Mouse (Mus musculus): ENCODE measurements around the gene Nfe2l1. TPM values are rescaled to one million over a fixed set of nuclear protein-coding genes. Genes with fewer than 3 reads are reported as not detected.

The Nfe2l1 gene
- polyA plus RNA-seq, 1 experiment from 2014 or later, result 62.5 TPM

- H3K36me3 ChIP-seq, result no peaks in the 10 kb centered on the region
- no peak overlapping the region for H3K4me2 ChIP-seq
- WGBS, result 56% methylated on average over 3 of the region's 3 CpGs
- ATAC-seq (ENCODE audit: borderline replicate concordance, extremely low read depth, low FRiP score, low TSS enrichment), result no peak
- no peak overlapping the region for H3K27ac ChIP-seq
- H3K9ac ChIP-seq, result no peak overlapping the region
- no peaks in the 10 kb centered on the region for H3K9me3 ChIP-seq
- no peaks in the 10 kb centered on the region; the same call in 1 of the 2 replicates for H3K4me1 ChIP-seq
- H3K27me3 ChIP-seq, result 0 out of 2 replicates have a peak, but pooled peaks cover 3% of the 10 kb centered on the region
- no peak overlapping the region for H3K4me3 ChIP-seq
These were observed 13.9 kb upstream of the Nfe2l1 start for GRCm38 (mm10) chr11:96843627-96844026.

- Histone ChIP-seq H3K36me3 (no peaks in the 10 kb centered on the region), H3K9me3 (no peaks in the 10 kb centered on the region), H3K9ac (no peak overlapping the region), H3K27ac (no peak overlapping the region), H3K27me3 (0 out of 2 replicates have a peak, but pooled peaks cover 3% of the 10 kb centered on the region), H3K4me2 (no peak overlapping the region), H3K4me1 (no peaks in the 10 kb centered on the region), H3K4me3 (no peak overlapping the region)
- ATAC-seq (ENCODE audit: borderline replicate concordance, extremely low read depth, low FRiP score, low TSS enrichment), result no peak
- 36% methylated on average over 8 of the region's 8 CpGs for WGBS
These were observed 10.5 kb upstream of the Nfe2l1 start for GRCm38 (mm10) chr11:96840290-96840689.

- Histone ChIP-seq H3K9ac (no peak overlapping the region), H3K27me3 (0 out of 2 replicates have a peak, but pooled peaks cover 3% of the 10 kb centered on the region), H3K27ac (no peak overlapping the region), H3K4me1 (no peaks in the 10 kb centered on the region), H3K4me2 (no peak overlapping the region), H3K36me3 (no peaks in the 10 kb centered on the region), H3K9me3 (no peaks in the 10 kb centered on the region), H3K4me3 (no peak overlapping the region)
- WGBS, result 65% methylated on average over 3 of the region's 3 CpGs
- no peak for ATAC-seq (ENCODE audit: borderline replicate concordance, extremely low read depth, low FRiP score, low TSS enrichment)
These were observed 10.1 kb upstream of the Nfe2l1 start for GRCm38 (mm10) chr11:96839877-96840276.

GRCm38 (mm10) chr11:96839428-96839827, 9.7 kb upstream of the Nfe2l1 start:
- no peak overlapping the region for H3K4me3 ChIP-seq
- no peak for ATAC-seq (ENCODE audit: borderline replicate concordance, extremely low read depth, low FRiP score, low TSS enrichment)
- 0 out of 2 replicates have a peak, but pooled peaks cover 3% of the 10 kb centered on the region for H3K27me3 ChIP-seq
- H3K4me1 ChIP-seq, result no peaks in the 10 kb centered on the region
- no peak overlapping the region for H3K9ac ChIP-seq
- H3K9me3 ChIP-seq, result no peaks in the 10 kb centered on the region
- WGBS, result 80% methylated on average over 7 of the region's 7 CpGs
- no peak overlapping the region for H3K27ac ChIP-seq
- no peak overlapping the region for H3K4me2 ChIP-seq
- H3K36me3 ChIP-seq, result no peaks in the 10 kb centered on the region

GRCm38 (mm10) chr11:96838341-96838740, 8.6 kb upstream of the Nfe2l1 start:
- H3K9me3 ChIP-seq, result no peaks in the 10 kb centered on the region
- H3K4me2 ChIP-seq, result no peak overlapping the region
- H3K27ac ChIP-seq, result no peak overlapping the region
- 45% methylated on average over 4 of the region's 4 CpGs for WGBS
- H3K4me1 ChIP-seq, result no peaks in the 10 kb centered on the region
- H3K9ac ChIP-seq, result no peak overlapping the region
- H3K27me3 ChIP-seq, result 0 out of 2 replicates have a peak, but pooled peaks cover 3% of the 10 kb centered on the region
- ATAC-seq (ENCODE audit: borderline replicate concordance, extremely low read depth, low FRiP score, low TSS enrichment), result no peak
- no peak overlapping the region for H3K4me3 ChIP-seq
- H3K36me3 ChIP-seq, result no peaks in the 10 kb centered on the region

- Histone ChIP-seq H3K4me2 (no peak overlapping the region), H3K36me3 (no peaks in the 10 kb centered on the region), H3K4me1 (no peaks in the 10 kb centered on the region), H3K27ac (no peak overlapping the region), H3K9ac (no peak overlapping the region), H3K27me3 (0 out of 2 replicates have a peak, but pooled peaks cover 3% of the 10 kb centered on the region), H3K9me3 (no peaks in the 10 kb centered on the region), H3K4me3 (no peak overlapping the region)
- ATAC-seq (ENCODE audit: borderline replicate concordance, extremely low read depth, low FRiP score, low TSS enrichment), result no peak
- 28% methylated on average over 9 of the region's 9 CpGs for WGBS
These were observed 7.5 kb upstream of the Nfe2l1 start for GRCm38 (mm10) chr11:96837298-96837697.

GRCm38 (mm10) chr11:96834127-96834526, 4.4 kb upstream of the Nfe2l1 start:
- Histone ChIP-seq H3K9me3 (no peaks in the 10 kb centered on the region), H3K4me3 (no peak overlapping the region), H3K36me3 (no peaks in the 10 kb centered on the region), H3K9ac (no peak overlapping the region), H3K4me2 (no peak overlapping the region), H3K4me1 (peaks cover 4% of the 10 kb centered on the region; the same call in 1 of the 2 replicates), H3K27ac (no peak overlapping the region), H3K27me3 (0 out of 2 replicates have a peak, but pooled peaks cover 3% of the 10 kb centered on the region)
- whole genome bisulfite sequencing, result 91% methylated on average over 1 of the region's 1 CpGs
- no peak for ATAC-seq (ENCODE audit: borderline replicate concordance, extremely low read depth, low FRiP score, low TSS enrichment)

GRCm38 (mm10) chr11:96832973-96833372, 3.2 kb upstream of the Nfe2l1 start:
- H3K27me3 ChIP-seq, result no peaks in the 10 kb centered on the region
- H3K9me3 ChIP-seq, result no peaks in the 10 kb centered on the region
- no peaks in the 10 kb centered on the region for H3K36me3 ChIP-seq
- no peak overlapping the region for H3K4me2 ChIP-seq
- no peak overlapping the region for H3K27ac ChIP-seq
- peaks cover 13% of the 10 kb centered on the region for H3K4me1 ChIP-seq
- no peak overlapping the region for H3K4me3 ChIP-seq
- H3K9ac ChIP-seq, result no peak overlapping the region
- ATAC-seq (ENCODE audit: borderline replicate concordance, extremely low read depth, low FRiP score, low TSS enrichment), result no peak
- 45% methylated on average over 2 of the region's 2 CpGs for WGBS

- Histone ChIP-seq H3K4me3 (no peak overlapping the region), H3K27ac (no peak overlapping the region), H3K36me3 (no peaks in the 10 kb centered on the region), H3K9ac (no peak overlapping the region), H3K27me3 (no peaks in the 10 kb centered on the region), H3K4me1 (peaks cover 17% of the 10 kb centered on the region), H3K9me3 (no peaks in the 10 kb centered on the region), H3K4me2 (no peak overlapping the region)
- 92% methylated on average over 3 of the region's 3 CpGs for WGBS
- no peak for ATAC-seq (ENCODE audit: borderline replicate concordance, extremely low read depth, low FRiP score, low TSS enrichment)
These were observed 2.8 kb upstream of the Nfe2l1 start for GRCm38 (mm10) chr11:96832541-96832940.

- Histone ChIP-seq H3K9ac (no peak overlapping the region), H3K4me3 (no peak overlapping the region), H3K27me3 (no peaks in the 10 kb centered on the region), H3K4me2 (no peak overlapping the region), H3K9me3 (no peaks in the 10 kb centered on the region), H3K4me1 (peaks cover 28% of the 10 kb centered on the region), H3K36me3 (peaks cover 5% of the 10 kb centered on the region), H3K27ac (no peak overlapping the region)
- no peak for ATAC-seq (ENCODE audit: borderline replicate concordance, extremely low read depth, low FRiP score, low TSS enrichment)
- 64% methylated on average over 4 of the region's 4 CpGs for WGBS
These were observed 1.7 kb upstream of the Nfe2l1 start for GRCm38 (mm10) chr11:96831516-96831915.

- Histone ChIP-seq H3K27ac (peak overlapping the region; percentile 94), H3K9ac (peak overlapping the region; percentile 61), H3K27me3 (no peaks in the 10 kb centered on the region), H3K9me3 (no peaks in the 10 kb centered on the region), H3K4me2 (peak overlapping the region; percentile 59), H3K4me1 (peaks cover 36% of the 10 kb centered on the region), H3K36me3 (peaks cover 12% of the 10 kb centered on the region), H3K4me3 (peak overlapping the region; percentile 84)
- WGBS, result 16% methylated on average over 13 of the region's 13 CpGs
- ATAC-seq (ENCODE audit: borderline replicate concordance, extremely low read depth, low FRiP score, low TSS enrichment), result no peak
These were observed 910 bp upstream of the Nfe2l1 start for GRCm38 (mm10) chr11:96830539-96831216.

- H3K27me3 ChIP-seq, result no peaks in the 10 kb centered on the region
- peaks cover 49% of the 10 kb centered on the region for H3K4me1 ChIP-seq
- H3K4me3 ChIP-seq, result peak overlapping the region; percentile 84
- H3K9me3 ChIP-seq, result no peaks in the 10 kb centered on the region
- ATAC-seq (ENCODE audit: borderline replicate concordance, extremely low read depth, low FRiP score, low TSS enrichment), result peak; percentile 79
- H3K9ac ChIP-seq, result peak overlapping the region; percentile 90
- H3K27ac ChIP-seq, result peak overlapping the region; percentile 100
- peaks cover 15% of the 10 kb centered on the region for H3K36me3 ChIP-seq
- under 1% methylated on average over 32 of the region's 33 CpGs for WGBS
- H3K4me2 ChIP-seq, result peak overlapping the region; percentile 65
These were observed 360 bp downstream of the Nfe2l1 start for GRCm38 (mm10) chr11:96829403-96829812.
